Mouse (Mus musculus) C2C12 (cell line): ENCODE data around the gene Ppp1r18.

Experiments
- CTCF ChIP-seq: IDR thresholded peaks from one replicate; pipeline ENCODE4 v1.5.1; 2011; ENCODE audit not compliant: control insufficient read depth, insufficient read depth, insufficient read length
- FOSL1 ChIP-seq: IDR thresholded peaks from one replicate; pipeline ENCODE4 v1.8.0; 2011; ENCODE audit warnings: mild to moderate bottlenecking, low read length; ENCODE audit not compliant: poor library complexity, insufficient read depth, severe bottlenecking
- MAX ChIP-seq: IDR thresholded peaks from one replicate; pipeline ENCODE4 v1.6.1; 2011; ENCODE audit warnings: mild to moderate bottlenecking, control low read depth
- MYOD1 ChIP-seq: IDR thresholded peaks from one replicate; pipeline ENCODE4 v1.6.1; 2011; ENCODE audit warnings: low read depth; ENCODE audit not compliant: control insufficient read depth, insufficient read length
- MYOG ChIP-seq: IDR thresholded peaks from one replicate; pipeline ENCODE4 v1.6.1; 2011; ENCODE audit not compliant: control insufficient read depth, insufficient read length; ENCODE audit errors: extremely low read depth
- USF1 ChIP-seq: IDR thresholded peaks from one replicate; pipeline ENCODE4 v1.6.1; 2011; ENCODE audit warnings: low read depth, mild to moderate bottlenecking, control low read depth, moderate library complexity

DNA sequence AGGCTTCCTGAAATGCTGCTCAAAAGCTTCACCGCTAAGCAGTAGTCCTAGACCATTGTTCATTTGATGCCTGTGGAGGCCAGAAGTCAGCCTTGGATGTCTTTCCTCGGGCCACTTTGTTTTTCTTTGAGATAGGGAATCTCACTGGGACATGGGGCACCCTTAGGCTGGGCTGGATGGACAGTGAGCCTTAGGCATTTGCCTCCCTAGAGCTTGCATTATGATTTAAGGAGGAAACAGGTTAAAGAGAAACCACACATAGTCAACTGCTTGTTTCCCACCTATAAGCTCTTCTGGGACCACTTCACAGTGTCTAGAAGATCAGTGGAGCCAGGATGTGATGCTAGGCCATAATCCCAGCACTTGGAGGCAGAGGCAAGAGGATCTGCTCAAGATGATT is 5.6 kb upstream of the Ppp1r18 start:
- TF ChIP-seq USF1 (no peak), CTCF (no peak), MYOD1 (no peak), MAX (no peak), FOSL1 (no peak), MYOG (no peak)
